ENCODE assay signal across 30 mouse cellular contexts in genomic region chr6:86646143-86646542, GRCm38 (mm10). TPM values are rescaled to one million over a fixed set of nuclear protein-coding genes. Genes with fewer than 3 reads are reported as not detected.
"Had no signal": no experiment of that assay in that cellular context is flagged by ENCODE, and none has a peak within 500 bp of the region (broad histone marks: within the 10 kb centered on the region; RNA-seq: fewer than 3 reads in every experiment).

No protein-coding gene starts in this region.

- H3K27ac ChIP-seq: heart, adult 2 months; heart, embryonic 13.5 days; heart, embryonic 15.5 days; hindbrain, embryonic 10.5 days; hindbrain, embryonic 12.5 days; hindbrain, embryonic 14.5 days; kidney, embryonic 15.5 days; kidney, postnatal 0 days; limb, embryonic 10.5 days; limb, embryonic 12.5 days had no signal

- ATAC-seq: forebrain, postnatal 0 days; hindbrain, embryonic 16.5 days; inflammation-experienced regulatory T-cells, adult 6 months had no signal

- H3K4me2 ChIP-seq: heart, embryonic 11.5 days; heart, embryonic 13.5 days; heart, embryonic 15.5 days; hindbrain, embryonic 12.5 days; hindbrain, embryonic 14.5 days; kidney, embryonic 15.5 days; limb, embryonic 12.5 days had no signal

- H3K9ac ChIP-seq: forebrain, postnatal 0 days; heart, embryonic 13.5 days; heart, embryonic 15.5 days; hindbrain, embryonic 12.5 days; hindbrain, embryonic 14.5 days; kidney, embryonic 15.5 days; limb, embryonic 12.5 days; liver, embryonic 14.5 days had no signal

- H3K4me3 ChIP-seq: heart, adult 2 months; heart, embryonic 13.5 days; heart, embryonic 15.5 days; hindbrain, embryonic 10.5 days; hindbrain, embryonic 12.5 days; kidney, embryonic 15.5 days; limb, embryonic 10.5 days; limb, embryonic 12.5 days had no signal

- H3K27me3 ChIP-seq: heart, embryonic 13.5 days; heart, embryonic 15.5 days; hindbrain, embryonic 12.5 days; kidney, embryonic 15.5 days; limb, embryonic 12.5 days had no signal

- DNase-seq: forebrain, postnatal 0 days; gastrocnemius, postnatal 14 days; gastrocnemius, postnatal 36 days; heart, adult 11 months; heart, adult 2 months; heart, postnatal 14 days; heart, postnatal 4 days; kidney, adult 11 months; kidney, adult 2 months; kidney, adult 9 months; kidney, postnatal 14 days; kidney, postnatal 36 days; layer of hippocampus, adult 9-11 months; layer of hippocampus, postnatal 36 days; liver had no signal

- H3K9me3 ChIP-seq: heart, embryonic 13.5 days; heart, embryonic 15.5 days; hindbrain, embryonic 10.5 days; hindbrain, embryonic 12.5 days; kidney, embryonic 15.5 days; limb, embryonic 10.5 days; limb, embryonic 12.5 days had no signal

- H3K4me1 ChIP-seq: heart, embryonic 15.5 days; hindbrain, embryonic 10.5 days; hindbrain, embryonic 12.5 days; kidney, embryonic 15.5 days; limb, embryonic 10.5 days; limb, embryonic 12.5 days had no signal

RNA-seq across cellular contexts. Expression of gene Asprv1, which starts 18.2 kb away (rescaled TPM):
- total RNA-seq: gastrocnemius, adult 18-20 months; gastrocnemius, adult 8-10 months; gastrocnemius, postnatal 36 days had no signal
- polyA plus RNA-seq: heart, embryonic 11.5 days had no signal
